Mouse (Mus musculus): ENCODE data around the gene Clptm1l. TPM values are rescaled to one million over a fixed set of nuclear protein-coding genes. Genes with fewer than 3 reads are reported as not detected.

The Clptm1l gene
- total RNA-seq, 4 experiments from 2014 or later, result 116 to 132 (median 122) TPM

- DNase-seq (ENCODE audit: low spot score in 2 of 2), result no peak
Measured at GRCm38 (mm10) chr13:73658953-73659352, 55.1 kb downstream of the Clptm1l start.

DNA sequence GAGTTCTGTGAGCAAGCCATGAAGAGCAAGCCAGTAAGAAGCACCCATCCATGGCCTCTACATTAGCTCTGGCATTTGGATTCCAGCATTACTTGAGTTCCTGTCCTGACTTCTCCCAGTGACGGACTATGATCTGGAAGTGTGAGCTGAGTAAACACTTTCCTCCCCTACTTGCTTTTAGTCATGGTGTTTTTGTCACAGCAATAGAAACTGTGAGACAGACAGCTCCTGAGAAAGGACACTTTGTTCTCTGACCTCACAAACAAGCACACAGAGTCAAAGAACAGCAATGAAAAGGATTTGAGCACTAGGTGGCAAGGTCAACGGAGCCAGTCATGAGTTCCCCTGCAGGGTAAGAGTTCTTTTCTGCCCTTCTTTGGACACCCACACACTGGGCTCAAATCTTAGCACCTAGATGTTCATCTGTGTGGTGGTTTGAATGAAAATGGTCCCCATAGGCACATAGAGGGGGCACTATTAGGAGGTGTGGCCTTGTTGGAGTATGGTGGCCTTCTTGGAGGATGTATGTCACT lies 56.4 kb downstream of the Clptm1l start:
- no peak for DNase-seq (ENCODE audit: low spot score in 2 of 2)

Other genes starting within 250 kb of the Clptm1l start
- 10 to 100 TPM; 33.1 to 47.9 (median 44.0) TPM for gene Lpcat1, start 136.8 kb upstream of the Clptm1l start, total RNA-seq (2022)
- gene Slc6a3, start 67.3 kb upstream of the Clptm1l start, total RNA-seq (2022), result under 1 TPM in 3 of 4 experiments, not detected in 1; 0.13 to 0.52 (median 0.21) TPM
- 1 to 10 TPM; 2.5 to 5.3 (median 3.5) TPM for gene Tert, start 22.9 kb downstream of the Clptm1l start, total RNA-seq (2022)
- not detected for gene Slc6a18, start 74.0 kb downstream of the Clptm1l start, total RNA-seq (2022)
- gene Slc6a19, start 100.9 kb downstream of the Clptm1l start, total RNA-seq (2022), result under 1 TPM; 0.14 to 0.45 (median 0.32) TPM
- 1 to 10 TPM; 4.3 to 7.4 (median 6.5) TPM for gene Slc12a7, start 129.1 kb downstream of the Clptm1l start, total RNA-seq (2022)
- gene Nkd2, start 243.6 kb downstream of the Clptm1l start, total RNA-seq (2022), result 10 to 100 TPM in 1 of 4 experiments, 1 to 10 TPM in 3; 6.1 to 12.0 (median 7.5) TPM